Mouse (Mus musculus): ENCODE results near the gene Akr1cl. TPM values are rescaled to one million over a fixed set of nuclear protein-coding genes. Genes with fewer than 3 reads are reported as not detected.

The Akr1cl gene
- polyA plus RNA-seq, 1 experiment from 2014 or later, result 0.33 TPM

DNA sequence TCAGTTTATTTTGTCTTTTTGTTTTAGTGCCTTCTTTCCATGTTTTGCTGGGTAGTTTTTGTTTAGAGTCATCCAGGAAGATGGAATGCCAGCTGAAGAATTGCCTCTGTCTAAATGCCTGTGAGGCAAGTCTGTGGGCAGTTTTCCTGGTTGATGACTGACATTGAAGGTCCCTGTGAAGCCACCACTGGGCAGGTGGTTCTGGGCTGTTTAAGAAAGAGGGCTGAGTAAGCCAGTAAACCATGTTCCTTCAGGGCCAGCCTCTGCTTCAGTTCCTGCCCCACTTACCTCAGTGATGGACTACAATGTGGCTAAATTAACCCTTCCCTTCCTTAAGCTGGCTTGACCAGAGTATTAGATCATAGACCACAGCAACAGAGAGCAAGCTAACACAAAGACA is 44.4 kb downstream of the Akr1cl start:
- H3K9me3 ChIP-seq, result no peaks in the 10 kb centered on the region
- no peak overlapping the region for H3K4me3 ChIP-seq
- H3K36me3 ChIP-seq, result no peaks in the 10 kb centered on the region
- H3K27me3 ChIP-seq (replicated peaks), result no peaks in the 10 kb centered on the region
- no peak overlapping the region for H3K9ac ChIP-seq
- no peak overlapping the region for H3K27ac ChIP-seq (replicated peaks)
- no peak for ATAC-seq (ENCODE audit: extremely low read depth, insufficient number of reproducible peaks, low FRiP score, low TSS enrichment)
- H3K4me2 ChIP-seq, result no peak overlapping the region
- H3K4me1 ChIP-seq, result peaks cover 5% of the 10 kb centered on the region; the same call in 1 of the 2 replicates

DNA sequence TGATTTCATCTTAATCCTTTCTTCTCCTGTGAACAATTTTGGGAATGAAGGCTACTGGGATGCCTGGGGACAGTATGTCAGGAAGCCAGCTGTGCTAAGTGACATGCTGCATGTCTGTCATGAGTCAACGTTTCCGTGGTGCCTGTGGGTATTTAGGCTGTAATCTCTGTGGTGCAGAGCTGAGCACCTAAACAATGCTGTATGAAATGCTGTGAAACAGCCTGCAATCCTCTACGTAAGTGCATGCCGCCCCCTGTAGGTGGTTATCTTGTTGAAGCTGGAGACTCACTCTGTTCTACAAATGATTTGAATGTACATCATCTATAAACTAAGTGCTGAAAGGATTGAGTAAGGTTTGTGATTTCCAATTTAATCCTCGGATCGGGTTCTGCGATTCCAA is 46.4 kb downstream of the Akr1cl start:
- Histone ChIP-seq H3K9me3 (no peaks in the 10 kb centered on the region), H3K9ac (no peak overlapping the region), H3K4me3 (no peak overlapping the region), H3K4me2 (no peak overlapping the region), H3K27ac (replicated peaks) (no peak overlapping the region), H3K36me3 (no peaks in the 10 kb centered on the region), H3K27me3 (replicated peaks) (no peaks in the 10 kb centered on the region), H3K4me1 (peaks cover 5% of the 10 kb centered on the region; the same call in 1 of the 2 replicates)
- ATAC-seq (ENCODE audit: extremely low read depth, insufficient number of reproducible peaks, low FRiP score, low TSS enrichment), result no peak
- 33% methylated on average over 7 of the region's 7 CpGs for WGBS

DNA sequence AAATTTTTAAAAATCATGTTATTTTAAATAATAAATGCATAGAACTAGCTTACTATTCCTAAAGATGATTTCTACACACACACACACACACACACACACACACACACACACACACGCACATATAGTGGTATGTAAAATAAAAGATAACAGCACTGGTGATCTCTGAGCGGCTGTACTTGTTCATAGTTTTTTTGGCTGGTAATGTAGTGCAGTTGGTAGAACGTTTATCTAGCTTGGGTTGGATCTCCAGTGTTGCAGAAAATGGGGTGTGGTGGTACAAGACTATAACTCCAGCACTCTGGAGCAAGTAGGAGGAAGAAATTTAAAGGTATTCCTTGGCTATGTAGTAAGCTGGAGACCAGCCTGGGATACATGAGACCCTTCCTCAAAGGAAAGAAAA is 49.3 kb downstream of the Akr1cl start:
- Histone ChIP-seq H3K4me1 (peaks cover 5% of the 10 kb centered on the region; the same call in 1 of the 2 replicates), H3K27me3 (replicated peaks) (no peaks in the 10 kb centered on the region), H3K27ac (replicated peaks) (no peak overlapping the region), H3K9ac (no peak overlapping the region), H3K9me3 (no peaks in the 10 kb centered on the region), H3K4me2 (no peak overlapping the region), H3K36me3 (no peaks in the 10 kb centered on the region), H3K4me3 (no peak overlapping the region)
- 69% methylated on average over 3 of the region's 3 CpGs for whole genome bisulfite sequencing
- ATAC-seq (ENCODE audit: extremely low read depth, insufficient number of reproducible peaks, low FRiP score, low TSS enrichment), result no peak

- no peaks in the 10 kb centered on the region for H3K27me3 ChIP-seq (replicated peaks)
- no peak for ATAC-seq (ENCODE audit: extremely low read depth, insufficient number of reproducible peaks, low FRiP score, low TSS enrichment)
- no peak overlapping the region for H3K4me2 ChIP-seq
- H3K9ac ChIP-seq, result no peak overlapping the region
- no peak overlapping the region for H3K4me3 ChIP-seq
- H3K27ac ChIP-seq (replicated peaks), result no peak overlapping the region
- 76% methylated on average over 7 of the region's 7 CpGs for WGBS
- H3K4me1 ChIP-seq, result no peaks in the 10 kb centered on the region
- no peaks in the 10 kb centered on the region for H3K9me3 ChIP-seq
- H3K36me3 ChIP-seq, result no peaks in the 10 kb centered on the region
These were observed 54.2 kb downstream of the Akr1cl start for GRCm38 (mm10) chr1:64978321-64978799.

- Histone ChIP-seq H3K4me3 (no peak overlapping the region), H3K27me3 (replicated peaks) (no peaks in the 10 kb centered on the region), H3K9me3 (no peaks in the 10 kb centered on the region), H3K9ac (no peak overlapping the region), H3K4me2 (no peak overlapping the region), H3K4me1 (no peaks in the 10 kb centered on the region), H3K36me3 (no peaks in the 10 kb centered on the region), H3K27ac (replicated peaks) (no peak overlapping the region)
- no peak for ATAC-seq (ENCODE audit: extremely low read depth, insufficient number of reproducible peaks, low FRiP score, low TSS enrichment)
- WGBS, result 61% methylated on average over 7 of the region's 7 CpGs
These were observed 57.2 kb downstream of the Akr1cl start for GRCm38 (mm10) chr1:64975346-64975745.

GRCm38 (mm10) chr1:64970685-64971084 is 61.9 kb downstream of the Akr1cl start:
- 47% methylated on average over 5 of the region's 5 CpGs for WGBS
- no peak overlapping the region for H3K9ac ChIP-seq
- no peaks in the 10 kb centered on the region for H3K27me3 ChIP-seq (replicated peaks)
- no peak overlapping the region for H3K4me3 ChIP-seq
- H3K9me3 ChIP-seq, result no peaks in the 10 kb centered on the region
- no peak for ATAC-seq (ENCODE audit: extremely low read depth, insufficient number of reproducible peaks, low FRiP score, low TSS enrichment)
- no peak overlapping the region for H3K27ac ChIP-seq (replicated peaks)
- H3K4me2 ChIP-seq, result no peak overlapping the region
- no peaks in the 10 kb centered on the region for H3K36me3 ChIP-seq
- no peaks in the 10 kb centered on the region for H3K4me1 ChIP-seq

Other genes with a start within 250 kb of the Akr1cl start
- 6.4 and 6.9 TPM in 2 replicates for gene Plekhm3, start 75.9 kb downstream of the Akr1cl start, polyA plus RNA-seq (2015; fragmentation: Nextera tagmentation; extraction: Ambion mirVana)
- gene Cryge, start 18.4 kb upstream of the Akr1cl start, polyA plus RNA-seq (2015; fragmentation: Nextera tagmentation; extraction: Ambion mirVana), result not detected in 2 replicates
- not detected in 2 replicates for gene Crygd, start 30.7 kb upstream of the Akr1cl start, polyA plus RNA-seq (2015; fragmentation: Nextera tagmentation; extraction: Ambion mirVana)
- gene Crygc, start 40.9 kb upstream of the Akr1cl start, polyA plus RNA-seq (2015; fragmentation: Nextera tagmentation; extraction: Ambion mirVana), result not detected in 2 replicates
- gene Crygb, start 49.5 kb upstream of the Akr1cl start, polyA plus RNA-seq (2015; fragmentation: Nextera tagmentation; extraction: Ambion mirVana), result 0.83 and 1.1 TPM in 2 replicates
- not detected in 2 replicates for gene Cryga, start 70.6 kb upstream of the Akr1cl start, polyA plus RNA-seq (2015; fragmentation: Nextera tagmentation; extraction: Ambion mirVana)
- gene Gm28845, start 86.8 kb upstream of the Akr1cl start, polyA plus RNA-seq (2015; fragmentation: Nextera tagmentation; extraction: Ambion mirVana), result not detected in 2 replicates
- gene D630023F18Rik, start 90.5 kb upstream of the Akr1cl start, polyA plus RNA-seq (2015; fragmentation: Nextera tagmentation; extraction: Ambion mirVana), result 0.16 and 0.29 TPM in 2 replicates
- 62.0 and 64.2 TPM in 2 replicates for gene Idh1, start 153.7 kb upstream of the Akr1cl start, polyA plus RNA-seq (2015; fragmentation: Nextera tagmentation; extraction: Ambion mirVana)
- 5.0 and 5.8 TPM in 2 replicates for gene Pikfyve, start 153.9 kb upstream of the Akr1cl start, polyA plus RNA-seq (2015; fragmentation: Nextera tagmentation; extraction: Ambion mirVana)
- not detected in 2 replicates for gene Pth2r, start 249.3 kb upstream of the Akr1cl start, polyA plus RNA-seq (2015; fragmentation: Nextera tagmentation; extraction: Ambion mirVana)